Mouse (Mus musculus) lung, embryonic 14.5 days (tissue): ENCODE data around the gene Nrf1. TPM values are rescaled to one million over a fixed set of nuclear protein-coding genes. Genes with fewer than 3 reads are reported as not detected.

Experiments used
- ATAC-seq: fragments of 200-750 bp; cut with Nextera tagmentation; 2 replicates; pipeline ENCODE4 v1.8.0; 2017; ENCODE audit warnings: mild to moderate bottlenecking, moderate TSS enrichment, moderate library complexity; ENCODE audit not compliant: insufficient read depth
- DNase-seq: peaks from one replicate; pipeline ENCODE4 v3.0.0-alpha.2; 2015
- H3K27ac ChIP-seq: fragments of 300-500 bp; sonication (generic); 2 replicates; pipeline ENCODE4 v1.5.1; 2014; ENCODE audit warnings: low read depth, mild to moderate bottlenecking, moderate library complexity
- H3K27me3 ChIP-seq: fragments of 300-500 bp; sonication (generic); 2 replicates; pipeline ENCODE4 v1.6.1; 2014; ENCODE audit warnings: low read length, control low read depth; ENCODE audit not compliant: insufficient read depth
- H3K36me3 ChIP-seq: fragments of 300-500 bp; sonication (generic); 2 replicates; pipeline ENCODE4 v1.6.1; 2014; ENCODE audit warnings: control low read depth; ENCODE audit not compliant: insufficient read depth
- H3K4me1 ChIP-seq: fragments of 300-500 bp; sonication (generic); 2 replicates; pipeline ENCODE4 v1.6.1; 2014; ENCODE audit warnings: antibody characterized with exemption, control low read depth; ENCODE audit not compliant: insufficient read depth
- H3K4me2 ChIP-seq: fragments of 300-500 bp; sonication (generic); 2 replicates; pipeline ENCODE4 v1.6.1; 2014; ENCODE audit warnings: mild to moderate bottlenecking
- H3K4me3 ChIP-seq: fragments of 300-500 bp; sonication (generic); 2 replicates; pipeline ENCODE4 v1.5.1; 2014; ENCODE audit warnings: low read depth, low read length
- H3K9ac ChIP-seq: fragments of 300-500 bp; sonication (generic); 2 replicates; pipeline ENCODE4 v1.6.1; 2014
- H3K9me3 ChIP-seq: fragments of 300-500 bp; sonication (generic); 2 replicates; pipeline ENCODE4 v1.6.1; 2016; ENCODE audit warnings: low read depth, low read length, control low read depth
- CTCF ChIP-seq: IDR thresholded peaks from 2 replicates; pipeline ENCODE4 v1.5.1; 2016; ENCODE audit warnings: antibody characterized with exemption, low read depth
- WGBS: fragments of 180-500 bp; shearing (Covaris S2); extraction: QIAGEN DNeasy Blood & Tissue Kit; methylation state at CpG from one replicate; pipeline ENCODE4 v1.1.7; 2014; 5-methylcytosine and 5-hydroxymethylcytosine counted together
- polyA plus RNA-seq: library from polyadenylated mRNA; unstranded; fragments of >200 nt; fragmentation: Nextera tagmentation; extraction: Ambion mirVana; gene quantifications from 2 replicates; pipeline ENCODE4 v1.2.1, GENCODE M21; 2014

Gene Nrf1
- polyA plus RNA-seq, 1 experiment from 2014 or later: 78.0 TPM

DNA sequence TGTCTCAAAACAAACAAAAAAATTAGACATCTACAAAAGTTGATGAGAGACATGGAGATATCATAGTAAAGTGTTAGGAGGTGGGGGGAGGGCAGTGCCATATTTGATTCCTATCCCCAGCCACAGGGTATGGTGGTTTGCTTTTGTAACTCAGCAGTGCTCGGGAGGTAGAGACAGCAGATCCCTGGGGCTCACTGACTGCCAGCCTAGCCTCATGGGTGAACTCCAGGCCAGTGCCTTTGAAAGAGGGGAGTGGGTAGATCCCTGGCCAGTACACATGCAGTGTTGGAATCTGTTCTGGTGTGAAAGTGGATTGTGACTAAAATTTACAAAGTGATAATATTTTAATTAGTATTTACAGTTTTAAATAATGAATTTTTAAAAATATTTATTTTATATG, 75.6 kb downstream of the Nrf1 start:
- Histone ChIP-seq H3K9ac (no peak overlapping the region), H3K27ac (no peak overlapping the region), H3K27me3 (no peaks in the 10 kb centered on the region), H3K4me1 (no peaks in the 10 kb centered on the region), H3K4me3 (no peak overlapping the region), H3K4me2 (no peak overlapping the region), H3K9me3 (no peaks in the 10 kb centered on the region), H3K36me3 (peaks cover 80% of the 10 kb centered on the region)
- TF ChIP-seq CTCF: no peak
- ATAC-seq (no peak), DNase-seq (no peak)
- 83% methylated on average over 1 of the region's 1 CpGs for WGBS

DNA sequence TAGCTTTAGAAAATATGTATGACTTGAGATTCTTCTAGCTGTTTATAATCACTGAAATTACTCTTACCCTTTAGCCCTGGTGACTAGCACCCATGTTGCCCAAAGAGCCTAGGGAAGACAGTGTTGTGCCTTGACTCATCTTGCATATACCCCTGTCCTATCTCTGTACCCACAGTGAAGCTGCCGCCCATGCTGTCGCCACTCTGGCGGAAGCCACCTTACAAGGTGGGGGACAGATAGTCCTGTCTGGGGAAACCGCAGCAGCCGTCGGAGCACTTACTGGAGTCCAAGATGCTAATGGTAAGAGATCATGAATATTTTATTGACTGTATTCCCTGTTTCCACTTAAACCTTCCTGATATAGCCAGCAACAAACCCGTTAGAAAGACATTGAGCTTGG, 78.3 kb downstream of the Nrf1 start:
- no peak for TF ChIP-seq CTCF

DNA sequence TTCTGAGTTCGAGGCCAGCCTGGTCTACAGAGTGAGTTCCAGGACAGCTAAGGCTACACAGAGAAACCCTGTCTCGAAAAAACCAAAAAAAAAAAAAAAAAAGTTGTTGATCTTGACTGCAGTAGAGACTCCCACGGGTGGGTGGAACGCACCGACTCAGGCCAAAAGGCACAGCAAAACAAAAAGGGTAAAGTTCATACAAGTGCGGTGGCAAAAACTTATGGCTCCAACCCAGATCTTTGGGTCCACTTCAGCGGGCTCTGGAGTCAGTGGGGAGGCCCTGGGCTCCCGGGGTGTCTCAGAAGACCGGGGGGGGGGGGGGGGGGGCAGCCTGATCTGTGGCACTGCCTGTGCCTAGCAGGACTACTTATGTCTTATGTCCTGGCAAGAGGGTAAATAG, 79.0 kb downstream of the Nrf1 start:
- ATAC-seq (no peak), DNase-seq (no peak)
- H3K4me1 ChIP-seq: no peaks in the 10 kb centered on the region
- 86% methylated on average over 7 of the region's 9 CpGs for WGBS
- H3K9me3 ChIP-seq: no peaks in the 10 kb centered on the region
- no peak overlapping the region for H3K9ac ChIP-seq
- H3K27me3 ChIP-seq: no peaks in the 10 kb centered on the region
- H3K27ac ChIP-seq: no peak overlapping the region
- H3K36me3 ChIP-seq: peaks cover 63% of the 10 kb centered on the region
- TF ChIP-seq CTCF: no peak
- H3K4me2 ChIP-seq: no peak overlapping the region
- no peak overlapping the region for H3K4me3 ChIP-seq

More for the DNA sequence above, 78.3 kb downstream of the Nrf1 start:
- Histone ChIP-seq H3K27ac (no peak overlapping the region), H3K27me3 (no peaks in the 10 kb centered on the region), H3K4me2 (no peak overlapping the region), H3K9ac (no peak overlapping the region), H3K9me3 (no peaks in the 10 kb centered on the region), H3K36me3 (peaks cover 70% of the 10 kb centered on the region), H3K4me1 (no peaks in the 10 kb centered on the region), H3K4me3 (no peak overlapping the region)
- DNase-seq: no peak
- 95% methylated on average over 7 of the region's 7 CpGs for WGBS
- ATAC-seq: no peak

DNA sequence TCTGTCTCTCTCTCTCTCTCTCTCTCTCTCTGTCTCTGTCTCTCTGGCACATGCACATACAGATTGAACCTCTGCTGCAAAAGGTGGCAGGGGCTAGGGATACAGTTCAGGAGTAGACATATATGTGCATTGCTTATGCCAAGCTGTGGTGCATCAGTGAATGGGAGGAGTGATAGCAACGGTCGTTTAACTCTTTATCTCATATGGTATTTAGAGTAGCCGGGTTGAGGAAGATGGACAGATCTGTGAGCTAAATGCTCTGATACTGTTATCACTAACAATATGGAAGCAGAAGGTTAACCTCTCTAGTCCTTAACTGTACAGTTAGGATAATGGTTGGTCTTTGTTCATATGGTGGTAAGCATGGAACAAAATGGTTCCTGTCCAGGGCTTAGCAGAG, 84.6 kb downstream of the Nrf1 start:
- Histone ChIP-seq H3K4me2 (no peak overlapping the region), H3K27me3 (no peaks in the 10 kb centered on the region), H3K36me3 (peaks cover 43% of the 10 kb centered on the region), H3K4me1 (no peaks in the 10 kb centered on the region), H3K9me3 (no peaks in the 10 kb centered on the region), H3K9ac (no peak overlapping the region), H3K4me3 (no peak overlapping the region), H3K27ac (no peak overlapping the region)
- WGBS: 78% methylated on average over 3 of the region's 3 CpGs
- TF ChIP-seq CTCF: no peak
- DNase-seq: no peak
- no peak for ATAC-seq

DNA sequence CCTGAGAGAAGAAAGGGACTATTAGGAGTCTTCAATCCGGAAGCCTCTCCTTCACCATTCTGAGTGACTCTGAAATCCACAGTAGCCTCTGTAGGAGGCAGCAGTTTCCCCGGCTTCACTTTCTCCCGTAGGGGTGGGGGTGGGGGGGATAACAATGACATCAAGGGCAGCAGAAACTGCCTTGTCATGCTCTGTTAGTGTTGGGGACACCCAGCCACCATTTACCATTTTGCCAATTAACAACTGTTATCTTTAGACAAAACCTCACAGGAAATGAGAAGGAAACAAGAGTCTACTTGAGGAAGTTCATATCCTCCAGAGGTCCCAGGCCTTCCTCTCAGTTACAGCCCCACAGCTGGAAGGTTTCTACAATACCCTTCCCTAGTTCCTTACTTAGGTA, 87.8 kb downstream of the Nrf1 start:
- no peak for DNase-seq
- 65% methylated on average over 3 of the region's 3 CpGs for WGBS
- Histone ChIP-seq H3K4me3 (no peak overlapping the region), H3K27ac (no peak overlapping the region), H3K27me3 (no peaks in the 10 kb centered on the region), H3K36me3 (peaks cover 37% of the 10 kb centered on the region), H3K9ac (no peak overlapping the region), H3K4me2 (no peak overlapping the region), H3K9me3 (no peaks in the 10 kb centered on the region), H3K4me1 (no peaks in the 10 kb centered on the region)
- ATAC-seq: no peak
- no peak for TF ChIP-seq CTCF

DNA sequence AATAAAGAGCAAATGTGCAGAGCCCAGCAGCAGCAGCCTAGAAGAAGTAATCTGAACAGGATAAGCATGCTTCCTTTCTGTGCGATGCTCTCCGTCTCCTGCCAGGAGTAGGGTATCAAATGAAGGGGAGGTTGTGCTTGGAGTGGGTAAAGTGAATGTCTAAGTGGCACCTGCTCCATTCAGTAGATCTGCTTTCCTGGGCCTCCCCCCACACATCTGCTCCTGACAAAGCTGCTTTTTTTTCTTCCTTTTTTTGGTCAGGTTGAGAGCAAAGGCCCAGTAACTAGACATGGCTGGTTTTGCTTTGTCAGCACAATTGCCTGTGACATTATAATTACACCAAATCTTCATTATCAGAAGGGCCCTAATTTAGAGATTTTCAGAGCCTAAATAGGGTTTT, 89.4 kb downstream of the Nrf1 start:
- 82% methylated on average over 2 of the region's 2 CpGs for WGBS
- Histone ChIP-seq H3K4me1 (no peaks in the 10 kb centered on the region), H3K9me3 (no peaks in the 10 kb centered on the region), H3K27ac (no peak overlapping the region), H3K36me3 (peaks cover 41% of the 10 kb centered on the region), H3K4me3 (no peak overlapping the region), H3K4me2 (no peak overlapping the region), H3K27me3 (no peaks in the 10 kb centered on the region), H3K9ac (no peak overlapping the region)
- no peak for ATAC-seq
- no peak for TF ChIP-seq CTCF
- no peak for DNase-seq

DNA sequence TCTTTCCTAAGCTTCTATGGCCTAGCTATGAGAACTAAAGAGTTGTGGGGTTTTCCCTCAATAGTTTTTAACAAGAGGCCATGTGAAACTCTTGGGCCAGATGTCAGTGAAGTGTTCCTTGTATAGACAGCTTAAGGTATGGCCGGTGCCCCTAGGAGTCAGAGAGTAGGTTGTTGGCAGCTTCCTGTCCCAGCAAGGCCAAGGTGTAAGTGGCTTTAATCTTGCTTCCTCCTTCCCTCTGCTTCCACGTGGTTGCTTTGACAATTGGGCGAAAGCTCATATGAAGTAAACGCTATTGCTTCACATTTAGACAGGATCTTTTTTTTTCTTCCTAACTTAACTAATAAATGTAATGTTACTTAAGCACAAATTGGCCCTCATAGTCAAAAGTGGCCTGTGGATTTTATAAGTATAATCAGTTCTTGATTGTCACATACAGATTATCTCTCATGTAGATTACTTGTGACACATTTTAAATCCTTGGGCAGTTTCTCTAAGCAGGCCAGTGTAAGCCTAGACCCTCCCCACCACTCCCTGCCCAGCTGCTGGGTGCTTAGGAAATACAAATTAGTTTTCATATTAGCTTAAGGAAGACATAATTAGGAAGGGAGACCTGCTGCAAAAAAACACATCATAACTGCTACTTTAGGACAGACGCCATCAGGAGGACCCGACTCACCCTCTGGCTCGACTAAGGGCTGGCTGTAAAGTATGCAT, 91.7 kb downstream of the Nrf1 start:
- peaks cover 56% of the 10 kb centered on the region for H3K36me3 ChIP-seq
- TF ChIP-seq CTCF: no peak
- no peak overlapping the region for H3K4me2 ChIP-seq
- no peak overlapping the region for H3K4me3 ChIP-seq
- 81% methylated on average over 7 of the region's 7 CpGs for WGBS
- H3K27ac ChIP-seq: no peak overlapping the region
- H3K27me3 ChIP-seq: no peaks in the 10 kb centered on the region
- no peak overlapping the region for H3K9ac ChIP-seq
- DNase-seq (no peak), ATAC-seq (no peak)
- no peaks in the 10 kb centered on the region for H3K9me3 ChIP-seq
- no peaks in the 10 kb centered on the region for H3K4me1 ChIP-seq
